Mouse (Mus musculus): ENCODE measurements at regions not wholly inside any gene's neighbourhood (a gene's known extent, or its start where the extent isn't known, plus 50 kb on each side); places are given as distances from the start of the nearest gene placed in this dataset.

DNA sequence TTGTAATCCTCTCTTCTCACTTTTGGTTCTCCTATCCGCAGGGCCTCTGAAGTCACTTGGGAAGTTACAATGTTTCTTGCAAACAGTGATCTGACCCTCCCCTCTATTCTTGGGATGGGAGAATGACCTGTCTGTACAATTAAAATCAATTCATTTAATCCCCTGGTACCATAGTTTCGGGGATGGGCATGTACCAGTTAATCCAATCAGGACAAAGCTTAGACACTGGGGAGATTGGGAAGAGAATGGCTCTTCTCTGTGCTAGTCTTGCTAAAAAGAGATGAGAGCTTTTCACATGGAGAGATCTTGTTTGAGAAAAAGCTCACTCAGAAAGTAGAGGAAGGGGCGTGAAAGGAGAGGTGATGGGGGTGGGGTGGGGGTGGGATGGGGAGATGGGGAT is 98.1 kb upstream of the Got2 start:
- Histone ChIP-seq H3K9me3 (replicated peaks; ENCODE audit: low read length) (no peaks in the 10 kb centered on the region), H3K27me3 (replicated peaks) (peaks cover 65% of the 10 kb centered on the region), H3K4me2 (ENCODE audit: insufficient read depth, low read depth, poor library complexity, severe bottlenecking) (no peak overlapping the region), H3K79me2 (replicated peaks; ENCODE audit: control insufficient read depth, extremely low read depth, insufficient read depth, poor library complexity, severe bottlenecking) (no peaks in the 10 kb centered on the region; the same call in 1 of the 2 replicates), H3K27ac (ENCODE audit: insufficient read depth, low read depth) (no peak overlapping the region), H3K4me1 (ENCODE audit: control insufficient read depth in 1 of 2, insufficient read depth in 2 of 2) (peaks cover 2 to 4% of the 10 kb centered on the region in 2 experiments; a peak in 2 of 4 replicates), H3K36me3 (replicated peaks in 1 of 2; ENCODE audit: control insufficient read depth in 1 of 2, insufficient read depth in 1 of 2, low read length in 1 of 2) (no peaks in the 10 kb centered on the region), H3K9ac (ENCODE audit: insufficient read depth, low read depth) (no peak overlapping the region), H3K4me3 (replicated peaks in 1 of 3; ENCODE audit: low read depth in 2 of 3, low read length in 2 of 3, poor library complexity in 1 of 3) (no peak overlapping the region)
- in situ Hi-C loops (cut with MboI; ENCODE audit: low pct_ligation_motif_present, low pct_unique_long_range_greater_than_20kb, low sequenced_read_pairs) = no loop called here
- no peak for TF ChIP-seq NRF1 (IDR thresholded peaks at IDR 0.05; ENCODE audit: low read depth, low read length)
- no peak for TF ChIP-seq GABPA (IDR thresholded peaks at IDR 0.05; ENCODE audit: insufficient replicate concordance, low read depth, low read length)
- TF ChIP-seq JUND (conservative IDR thresholded peaks at IDR 0.05; ENCODE audit: low read depth, low read length) = no peak
- no peak for TF ChIP-seq MXI1 (IDR thresholded peaks at IDR 0.05; ENCODE audit: low read depth, low read length)
- no peak for TF ChIP-seq MYC (IDR thresholded peaks at IDR 0.05; ENCODE audit: low read depth, low read length)
- no peak for TF ChIP-seq TCF12 (IDR thresholded peaks at IDR 0.05; ENCODE audit: low read depth, low read length)
- TF ChIP-seq TBP (conservative IDR thresholded peaks at IDR 0.05; ENCODE audit: low read depth, low read length) = no peak
- TF ChIP-seq HCFC1 (IDR thresholded peaks at IDR 0.05; ENCODE audit: low read depth, low read length) = no peak
- no peak for TF ChIP-seq ELF1 (IDR thresholded peaks at IDR 0.05; ENCODE audit: low read depth, low read length)
- TF ChIP-seq BHLHE40 (IDR thresholded peaks at IDR 0.05; ENCODE audit: low read depth, low read length) = no peak
- TF ChIP-seq NELFE (IDR thresholded peaks at IDR 0.05; ENCODE audit: low read depth, low read length) = no peak
- no peak for TF ChIP-seq ETS1 (conservative IDR thresholded peaks at IDR 0.05; ENCODE audit: low read depth, low read length)
- dilution Hi-C loops (cut with MboI; ENCODE audit: extremely low pct_ligation_motif_present, extremely low pct_unique_long_range_greater_than_20kb, low sequenced_read_pairs) = no loop called here
- no peak for DNase-seq (ENCODE audit: extremely low read depth)

GRCm38 (mm10) chr8:95983690-95984089 is 95.3 kb upstream of the Got2 start:
- Histone ChIP-seq H3K27me3 (replicated peaks) (peaks cover 55% of the 10 kb centered on the region), H3K9ac (ENCODE audit: insufficient read depth, low read depth) (no peak overlapping the region), H3K4me1 (ENCODE audit: control insufficient read depth in 1 of 2, insufficient read depth in 2 of 2) (peaks cover 2 to 4% of the 10 kb centered on the region in 2 experiments; a peak in 2 of 4 replicates), H3K79me2 (replicated peaks; ENCODE audit: control insufficient read depth, extremely low read depth, insufficient read depth, poor library complexity, severe bottlenecking) (no peaks in the 10 kb centered on the region; the same call in 1 of the 2 replicates), H3K9me3 (replicated peaks; ENCODE audit: low read length) (no peaks in the 10 kb centered on the region), H3K27ac (ENCODE audit: insufficient read depth, low read depth) (no peak overlapping the region), H3K4me2 (ENCODE audit: insufficient read depth, low read depth, poor library complexity, severe bottlenecking) (no peak overlapping the region), H3K4me3 (replicated peaks in 1 of 3; ENCODE audit: low read depth in 2 of 3, low read length in 2 of 3, poor library complexity in 1 of 3) (no peak overlapping the region), H3K36me3 (replicated peaks in 1 of 2; ENCODE audit: control insufficient read depth in 1 of 2, insufficient read depth in 1 of 2, low read length in 1 of 2) (no peaks in the 10 kb centered on the region)
- no peak for DNase-seq (ENCODE audit: extremely low read depth)
- dilution Hi-C loops (cut with MboI; ENCODE audit: extremely low pct_ligation_motif_present, extremely low pct_unique_long_range_greater_than_20kb, low sequenced_read_pairs) (no loop called here), in situ Hi-C loops (cut with MboI; ENCODE audit: low pct_ligation_motif_present, low pct_unique_long_range_greater_than_20kb, low sequenced_read_pairs) (no loop called here)
- TF ChIP-seq NELFE (IDR thresholded peaks at IDR 0.05; ENCODE audit: low read depth, low read length) = no peak
- no peak for TF ChIP-seq EP300 (IDR thresholded peaks at IDR 0.05; ENCODE audit: low read length)
- TF ChIP-seq ZC3H11A (IDR thresholded peaks at IDR 0.05; ENCODE audit: low read depth, low read length) = no peak
- TF ChIP-seq TBP (conservative IDR thresholded peaks at IDR 0.05; ENCODE audit: low read depth, low read length) = no peak
- no peak for TF ChIP-seq JUND (conservative IDR thresholded peaks at IDR 0.05; ENCODE audit: low read depth, low read length)
- no peak for TF ChIP-seq ELF1 (IDR thresholded peaks at IDR 0.05; ENCODE audit: low read depth, low read length)
- no peak for TF ChIP-seq MYC (IDR thresholded peaks at IDR 0.05; ENCODE audit: low read depth, low read length)
- no peak for TF ChIP-seq UBTF (IDR thresholded peaks at IDR 0.05; ENCODE audit: low read depth, low read length)
- TF ChIP-seq ZKSCAN1 (IDR thresholded peaks at IDR 0.05; ENCODE audit: borderline replicate concordance, low read depth, low read length) = no peak
- TF ChIP-seq PAX5 (IDR thresholded peaks at IDR 0.05; ENCODE audit: low read length) = no peak
- no peak for TF ChIP-seq MEF2A (IDR thresholded peaks at IDR 0.05; ENCODE audit: borderline replicate concordance, low read depth, low read length)

Data from CH12.LX (cell line).